Mouse (Mus musculus) midbrain, embryonic 16.5 days (tissue): ENCODE results near the gene Mterf1a. TPM values are rescaled to one million over a fixed set of nuclear protein-coding genes. Genes with fewer than 3 reads are reported as not detected.

Experiments
- ATAC-seq: fragments of 200-750 bp; cut with Nextera tagmentation; 2 replicates; pipeline ENCODE4 v1.8.0; 2017; ENCODE audit warnings: moderate TSS enrichment
- H3K27ac ChIP-seq: fragments of 300-500 bp; sonication (generic); 2 replicates; pipeline ENCODE4 v1.5.1; 2014; ENCODE audit warnings: mild to moderate bottlenecking, low read length, mixed read lengths
- H3K27me3 ChIP-seq: fragments of 300-500 bp; sonication (generic); 2 replicates; pipeline ENCODE4 v1.6.1; 2014; ENCODE audit warnings: low read depth, low read length, mixed read lengths; ENCODE audit not compliant: control insufficient read depth, insufficient read depth
- H3K36me3 ChIP-seq: fragments of 300-500 bp; sonication (generic); 2 replicates; pipeline ENCODE4 v1.6.1; 2014; ENCODE audit warnings: mild to moderate bottlenecking, low read length, moderate library complexity, mixed read lengths; ENCODE audit not compliant: control insufficient read depth, insufficient read depth
- H3K4me1 ChIP-seq: fragments of 300-500 bp; sonication (generic); 2 replicates; pipeline ENCODE4 v1.6.1; 2014; ENCODE audit warnings: mild to moderate bottlenecking, low read length, mixed read lengths; ENCODE audit not compliant: control insufficient read depth, insufficient read depth
- H3K4me2 ChIP-seq: fragments of 300-500 bp; sonication (generic); 2 replicates; pipeline ENCODE4 v1.6.1; 2014; ENCODE audit warnings: mild to moderate bottlenecking, low read length, mixed read lengths
- H3K4me3 ChIP-seq: fragments of 300-500 bp; sonication (generic); 2 replicates; pipeline ENCODE4 v1.5.1; 2014; ENCODE audit warnings: low read depth, mild to moderate bottlenecking, low read length, moderate library complexity, mixed read lengths
- H3K9ac ChIP-seq: fragments of 300-500 bp; sonication (generic); 2 replicates; pipeline ENCODE4 v1.6.1; 2014; ENCODE audit warnings: low read depth, low read length, mixed read lengths
- H3K9me3 ChIP-seq: fragments of 300-500 bp; sonication (generic); replicated peaks from 2 replicates; pipeline ENCODE4 v1.6.1; 2014; ENCODE audit warnings: mild to moderate bottlenecking, low read length, mixed read lengths; ENCODE audit not compliant: control insufficient read depth, poor library complexity, severe bottlenecking
- WGBS: fragments of 180-500 bp; shearing (Covaris S2); extraction: QIAGEN DNeasy Blood & Tissue Kit; methylation state at CpG from one replicate; pipeline ENCODE4 v1.1.7; 2014; 5-methylcytosine and 5-hydroxymethylcytosine counted together
- polyA plus RNA-seq: library from polyadenylated mRNA; unstranded; fragments of >200 nt; fragmentation: Nextera tagmentation; extraction: Ambion mirVana; gene quantifications from 2 replicates; pipeline ENCODE4 v1.2.1, GENCODE M21; 2015

Gene Mterf1a
- polyA plus RNA-seq, 1 experiment from 2014 or later = 6.1 TPM

DNA sequence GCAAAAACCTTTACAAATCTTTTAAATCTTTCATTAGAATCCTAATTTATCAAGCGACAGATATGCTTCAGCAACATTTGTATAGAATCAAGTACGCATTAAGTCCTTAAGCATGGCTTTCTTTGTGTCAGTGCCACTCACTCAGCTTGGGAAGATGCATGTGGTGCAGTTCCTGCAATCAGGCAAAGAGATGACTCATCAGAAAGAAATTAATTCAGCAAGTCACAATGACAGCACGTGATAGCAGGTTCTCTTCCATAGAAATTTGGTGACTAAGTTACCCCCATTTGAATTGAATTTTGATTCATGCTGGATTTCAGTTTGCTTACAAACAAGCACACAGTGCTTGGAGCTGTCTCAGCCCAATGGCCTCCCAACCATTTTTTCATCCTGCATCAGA, 20.2 kb downstream of the Mterf1a start:
- Histone ChIP-seq H3K4me1 (no peaks in the 10 kb centered on the region), H3K9me3 (no peaks in the 10 kb centered on the region), H3K9ac (no peak overlapping the region), H3K27ac (no peak overlapping the region), H3K27me3 (no peaks in the 10 kb centered on the region), H3K36me3 (no peaks in the 10 kb centered on the region), H3K4me3 (no peak overlapping the region), H3K4me2 (no peak overlapping the region)
- WGBS = 64% methylated on average over 3 of the region's 3 CpGs
- no peak for ATAC-seq

GRCm38 (mm10) chr5:3872348-3872747, 21.4 kb downstream of the Mterf1a start:
- no peak overlapping the region for H3K4me2 ChIP-seq
- no peak overlapping the region for H3K4me3 ChIP-seq
- no peaks in the 10 kb centered on the region for H3K27me3 ChIP-seq
- no peaks in the 10 kb centered on the region for H3K9me3 ChIP-seq
- 24% methylated on average over 1 of the region's 1 CpGs for WGBS
- H3K27ac ChIP-seq = no peak overlapping the region
- H3K36me3 ChIP-seq = no peaks in the 10 kb centered on the region
- ATAC-seq = no peak
- no peak overlapping the region for H3K9ac ChIP-seq
- no peaks in the 10 kb centered on the region for H3K4me1 ChIP-seq

DNA sequence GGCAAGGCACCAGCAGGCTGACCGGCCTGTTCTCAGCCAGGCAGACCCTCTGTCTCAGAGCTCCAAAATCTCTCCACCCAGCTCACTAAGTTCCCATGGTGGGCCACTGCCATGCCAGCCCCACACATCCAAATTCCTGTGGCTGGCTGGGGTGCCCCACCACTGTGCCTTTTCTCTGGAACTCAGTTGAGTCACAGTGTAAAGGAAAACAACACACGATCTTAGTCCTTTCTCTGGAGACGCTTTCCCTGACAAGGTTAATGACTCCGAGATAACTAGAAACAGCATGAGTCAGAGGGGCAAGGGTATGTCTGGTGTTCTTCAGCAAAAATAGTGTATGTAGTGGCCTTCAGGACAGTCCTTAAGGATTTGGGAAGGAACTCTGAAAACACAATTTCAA, 23.6 kb downstream of the Mterf1a start:
- Histone ChIP-seq H3K9ac (no peak overlapping the region), H3K4me1 (no peaks in the 10 kb centered on the region), H3K36me3 (no peaks in the 10 kb centered on the region), H3K9me3 (no peaks in the 10 kb centered on the region), H3K27ac (no peak overlapping the region), H3K4me2 (no peak overlapping the region), H3K4me3 (no peak overlapping the region), H3K27me3 (no peaks in the 10 kb centered on the region)
- WGBS = 88% methylated on average over 4 of the region's 4 CpGs
- no peak for ATAC-seq

GRCm38 (mm10) chr5:3845026-3845425, 48.7 kb downstream of the Mterf1a start, which contains the start of gene Lrrd1:
TSS of gene Lrrd1 (plus strand) at chr5:3845173.
- Histone ChIP-seq H3K4me2 (peak within 1 kb of the TSS; percentile 63), H3K9ac (peak within 1 kb of the TSS; percentile 57), H3K9me3 (no peaks in the 10 kb centered on the region), H3K27ac (no peak within 1 kb of the TSS), H3K4me1 (peaks cover 5% of the 10 kb centered on the region; the same call in 1 of the 2 replicates), H3K36me3 (0 out of 2 replicates have a peak, but pooled peaks cover 3% of the 10 kb centered on the region), H3K27me3 (no peaks in the 10 kb centered on the region), H3K4me3 (peak within 1 kb of the TSS; percentile 35)
- peak; percentile 48; the same call in 1 of the 2 replicates for ATAC-seq
- WGBS = 4% methylated on average over 24 of the region's 24 CpGs

Other genes with a start within 250 kb of the Mterf1a start
- not detected in 2 replicates for gene Tmbim7, start 242.8 kb downstream of the Mterf1a start, polyA plus RNA-seq
- gene Gatad1, start 236.7 kb downstream of the Mterf1a start, polyA plus RNA-seq = 59.9 and 62.9 TPM in 2 replicates
- gene Ankib1, start 91.0 kb downstream of the Mterf1a start, polyA plus RNA-seq = 16.0 and 18.0 TPM in 2 replicates
- 56.6 and 59.8 TPM in 2 replicates for gene Krit1, start 90.7 kb downstream of the Mterf1a start, polyA plus RNA-seq
- gene Lrrd1, start 48.8 kb downstream of the Mterf1a start, polyA plus RNA-seq = 0.16 and 0.18 TPM in 2 replicates
- gene Akap9, start 34.1 kb upstream of the Mterf1a start, polyA plus RNA-seq = 379 and 435 TPM in 2 replicates
- 170 and 173 TPM in 2 replicates for gene Cyp51, start 210.8 kb upstream of the Mterf1a start, polyA plus RNA-seq